Mouse (Mus musculus) liver, embryonic 14.5 days (tissue): ENCODE measurements around the gene Gm14085. TPM values are rescaled to one million over a fixed set of nuclear protein-coding genes. Genes with fewer than 3 reads are reported as not detected.
"Not testable (repeated sequence)": the region's sequence is repeated elsewhere in the genome, so short reads cannot be mapped to it uniquely, and the experiment has no call there.

Source experiments
- ATAC-seq: fragments of 200-750 bp; cut with Nextera tagmentation; 2 replicates; pipeline ENCODE4 v1.8.0; 2017; ENCODE audit warnings: moderate number of reproducible peaks, mild to moderate bottlenecking, moderate library complexity; ENCODE audit not compliant: insufficient read depth
- DNase-seq, 3 experiments: peaks; one replicate each; pipeline ENCODE4 v3.0.0-alpha.2; 2012 to 2013; ENCODE audit warnings: low read depth in 3 of 3, low spot score in 3 of 3
- H3K27ac ChIP-seq: fragments of 300-500 bp; sonication (generic); 2 replicates; pipeline ENCODE4 v1.5.1; 2014; ENCODE audit warnings: moderate library complexity, mild to moderate bottlenecking, control low read depth, inconsistent platforms
- H3K27me3 ChIP-seq: fragments of 300-500 bp; sonication (generic); 2 replicates; pipeline ENCODE4 v1.6.1; 2014; ENCODE audit warnings: mild to moderate bottlenecking, low read length, moderate library complexity; ENCODE audit not compliant: control insufficient read depth, insufficient read depth
- H3K36me3 ChIP-seq: fragments of 300-500 bp; sonication (generic); replicated peaks from 2 replicates; pipeline ENCODE4 v1.6.1; 2014; ENCODE audit warnings: low read depth; ENCODE audit not compliant: control insufficient read depth, insufficient read depth
- H3K4me1 ChIP-seq, 2 experiments: fragments of 200-500 bp in 1 of 2; fragments of 300-500 bp in 1 of 2; sonication (generic) in 1 of 2; replicated peaks; 2 replicates each; pipeline ENCODE4 v1.6.1; 2012 to 2014; ENCODE audit warnings: antibody characterized with exemption in 1 of 2, inconsistent platforms in 1 of 2, low read length in 1 of 2; ENCODE audit not compliant: control insufficient read depth in 2 of 2, insufficient read depth in 2 of 2
- H3K4me2 ChIP-seq: fragments of 300-500 bp; sonication (generic); 2 replicates; pipeline ENCODE4 v1.6.1; 2014; ENCODE audit warnings: low read depth, mild to moderate bottlenecking, control low read depth, moderate library complexity
- H3K4me3 ChIP-seq, 2 experiments: fragments of 200-500 bp in 1 of 2; fragments of 300-500 bp in 1 of 2; sonication (generic) in 1 of 2; 2 replicates each; pipeline ENCODE4 v1.5.1; 2012 to 2014; ENCODE audit warnings: low read depth in 2 of 2, low read length in 2 of 2, mild to moderate bottlenecking in 2 of 2, control low read depth in 1 of 2, inconsistent platforms in 1 of 2, moderate library complexity in 1 of 2; ENCODE audit not compliant: insufficient read depth in 1 of 2
- H3K9ac ChIP-seq: fragments of 300-500 bp; sonication (generic); replicated peaks from 2 replicates; pipeline ENCODE4 v1.6.1; 2014; ENCODE audit warnings: mild to moderate bottlenecking, control low read depth, moderate library complexity
- H3K9me3 ChIP-seq: fragments of 300-500 bp; sonication (generic); 2 replicates; pipeline ENCODE4 v1.6.1; 2016; ENCODE audit warnings: low read length, mixed read lengths; ENCODE audit not compliant: control insufficient read depth
- CTCF ChIP-seq: IDR thresholded peaks from 2 replicates; pipeline ENCODE4 v1.5.1; 2016; ENCODE audit warnings: antibody characterized with exemption, low read depth, control low read depth
- EP300 ChIP-seq: IDR thresholded peaks from 2 replicates; pipeline ENCODE4 v1.6.1; 2016; ENCODE audit warnings: antibody characterized with exemption, low read depth
- WGBS: fragments of 180-500 bp; shearing (Covaris S2); extraction: QIAGEN DNeasy Blood & Tissue Kit; methylation state at CpG from one replicate; pipeline ENCODE4 v1.1.7; 2014; ENCODE audit not compliant: insufficient replicate concordance; 5-methylcytosine and 5-hydroxymethylcytosine counted together
- polyA plus RNA-seq, 2 experiments: library from polyadenylated mRNA; depleted of rRNA in 1 of 2; stranded (reverse) in 1 of 2; unstranded in 1 of 2; fragments of >200 nt; fragmentation: Nextera tagmentation in 1 of 2; extraction: Ambion mirVana in 1 of 2; gene quantifications; 2 replicates each; pipeline versions ENCODE4 v1.2.1 to v1.2.3; 2012 to 2014

Gene Gm14085
- polyA plus RNA-seq (2012; rRNA removed) = not detected in 2 replicates
- polyA plus RNA-seq (2014; fragmentation: Nextera tagmentation; extraction: Ambion mirVana) = not detected in 2 replicates

GRCm38 (mm10) chr2:122484641-122485040 lies at the start of gene Gm14085:
Gene Gm14085, plus strand, starts transcription at chr2:122484941.
- DNase-seq = no peak
- H3K9ac ChIP-seq = no peak within 1 kb of the TSS
- ATAC-seq = no peak
- TF ChIP-seq CTCF = no peak
- TF ChIP-seq EP300 = no peak
- WGBS = 68% methylated on average over 1 of the region's 1 CpGs
- no peaks in the 10 kb centered on the region for H3K36me3 ChIP-seq
- H3K27ac ChIP-seq = no peak within 1 kb of the TSS
- no peak within 1 kb of the TSS for H3K4me3 ChIP-seq
- H3K9me3 ChIP-seq = no peaks in the 10 kb centered on the region
- no peak within 1 kb of the TSS for H3K4me2 ChIP-seq
- H3K27me3 ChIP-seq = no peaks in the 10 kb centered on the region
- H3K4me1 ChIP-seq = no peaks in the 10 kb centered on the region

DNA sequence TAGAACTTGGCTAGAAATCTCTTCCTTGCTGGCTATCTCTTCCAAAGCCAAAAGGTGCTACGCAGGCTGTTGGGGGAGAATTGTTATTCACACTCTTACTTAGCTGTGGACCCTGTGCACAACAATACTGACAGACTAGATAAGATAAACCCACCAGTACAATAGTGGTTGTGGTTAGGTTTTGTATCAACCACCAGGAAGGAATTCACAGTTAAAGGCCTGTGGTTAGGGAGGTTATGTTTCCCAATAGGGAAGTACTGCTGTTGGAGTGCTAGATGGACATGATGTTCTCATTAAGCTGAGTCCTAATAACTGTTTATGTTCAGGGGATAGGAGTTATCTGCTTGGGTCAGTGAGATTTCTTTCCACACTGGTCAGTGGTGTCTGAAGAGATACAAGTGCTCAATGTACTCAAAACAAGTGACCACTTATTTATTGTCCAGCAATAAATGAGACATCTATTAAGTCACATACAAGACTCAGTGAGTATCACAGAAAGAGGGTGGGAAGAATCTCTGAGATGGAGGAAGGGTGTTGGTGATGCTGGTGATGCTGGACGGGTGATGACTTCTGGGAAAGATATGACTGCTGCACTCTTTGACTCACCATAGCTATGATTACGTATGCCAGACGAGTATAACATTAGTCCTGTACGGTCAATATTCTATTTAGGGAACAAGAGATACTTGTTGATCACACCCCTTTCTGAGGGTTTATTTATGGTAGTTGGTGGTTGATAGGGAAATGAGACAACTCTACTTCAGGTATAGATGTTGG lies 45.8 kb upstream of the Gm14085 start:
- not testable (repeated sequence) for H3K27ac ChIP-seq, ATAC-seq, H3K4me2 ChIP-seq, H3K27me3 ChIP-seq, H3K4me3 ChIP-seq, H3K36me3 ChIP-seq, H3K9ac ChIP-seq, H3K4me1 ChIP-seq, DNase-seq, H3K9me3 ChIP-seq
- WGBS = 25% methylated on average over 5 of the region's 5 CpGs

GRCm38 (mm10) chr2:122440521-122440920 lies 44.2 kb upstream of the Gm14085 start:
- H3K9me3 ChIP-seq, ATAC-seq, H3K4me2 ChIP-seq, H3K36me3 ChIP-seq, DNase-seq, H3K9ac ChIP-seq, H3K4me1 ChIP-seq, H3K4me3 ChIP-seq, H3K27ac ChIP-seq, H3K27me3 ChIP-seq: not testable (repeated sequence)
- 0% methylated on average over 1 of the region's 3 CpGs for WGBS

- no peak overlapping the region for H3K4me3 ChIP-seq
- 52% methylated on average over 7 of the region's 7 CpGs for WGBS
- H3K4me1 ChIP-seq = no peaks in the 10 kb centered on the region
- no peak overlapping the region for H3K27ac ChIP-seq
- DNase-seq = no peak
- H3K9me3 ChIP-seq = no peaks in the 10 kb centered on the region
- H3K27me3 ChIP-seq = no peaks in the 10 kb centered on the region
- no peak for ATAC-seq
- H3K4me2 ChIP-seq = no peak overlapping the region
- H3K36me3 ChIP-seq = no peaks in the 10 kb centered on the region
- TF ChIP-seq CTCF (no peak), EP300 (no peak)
- no peak overlapping the region for H3K9ac ChIP-seq
Measured at GRCm38 (mm10) chr2:122441000-122441933, 43.5 kb upstream of the Gm14085 start.

GRCm38 (mm10) chr2:122450351-122450750 lies 34.4 kb upstream of the Gm14085 start:
- ATAC-seq = no peak
- Histone ChIP-seq H3K4me3 (no peak overlapping the region), H3K4me2 (no peak overlapping the region), H3K9ac (no peak overlapping the region), H3K9me3 (no peaks in the 10 kb centered on the region), H3K4me1 (no peaks in the 10 kb centered on the region), H3K27ac (no peak overlapping the region), H3K27me3 (no peaks in the 10 kb centered on the region), H3K36me3 (no peaks in the 10 kb centered on the region)
- DNase-seq = no peak
- 56% methylated on average over 4 of the region's 4 CpGs for WGBS
- no peak for TF ChIP-seq EP300
- TF ChIP-seq CTCF = no peak
